26 mouse cellular contexts compared by ENCODE assay signal in the genomic region with DNA sequence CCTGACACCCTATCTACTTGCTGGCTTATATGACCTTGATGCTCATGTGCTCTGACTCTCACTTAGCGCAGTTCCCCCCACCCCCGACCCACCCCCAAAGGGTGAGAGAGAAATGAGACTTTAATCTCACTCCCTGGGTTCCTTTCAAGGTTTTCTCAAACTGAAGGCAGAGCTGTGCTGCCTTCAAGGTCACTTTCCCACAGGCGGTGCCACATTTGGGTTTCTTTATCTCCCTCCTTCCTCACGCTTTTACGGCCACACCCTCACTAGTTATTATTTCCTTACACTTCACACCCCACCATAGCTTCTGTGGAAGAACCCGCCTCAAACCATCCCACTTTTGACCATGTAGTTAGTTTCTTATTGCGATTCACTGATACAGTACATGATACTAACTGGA.
"Had no signal": no experiment of that assay in that cellular context is flagged by ENCODE, and none has a peak within 500 bp of the region (broad histone marks: within the 10 kb centered on the region; RNA-seq: fewer than 3 reads in every experiment).

No protein-coding gene starts in this region.

- H3K36me3 ChIP-seq: liver, embryonic 13.5 days; liver, embryonic 15.5 days; lung, embryonic 15.5 days; midbrain, embryonic 10.5 days; midbrain, embryonic 12.5 days; neural tube, embryonic 13.5 days; neural tube, embryonic 15.5 days; stomach, embryonic 15.5 days had no signal

- H3K9me3 ChIP-seq: liver, embryonic 13.5 days; liver, embryonic 15.5 days; lung, embryonic 15.5 days; midbrain, embryonic 10.5 days; midbrain, embryonic 12.5 days; neural tube, embryonic 13.5 days; neural tube, embryonic 15.5 days; stomach, embryonic 15.5 days had no signal

- H3K9ac ChIP-seq: liver, embryonic 13.5 days; liver, embryonic 15.5 days; liver, postnatal 0 days; lung, embryonic 15.5 days; midbrain, embryonic 12.5 days; neural tube, embryonic 13.5 days; neural tube, embryonic 15.5 days; stomach, embryonic 15.5 days had no signal

- H3K27ac ChIP-seq: liver, embryonic 13.5 days; liver, embryonic 15.5 days; lung, embryonic 15.5 days; macrophage; midbrain, embryonic 10.5 days; midbrain, embryonic 12.5 days; neural tube, embryonic 13.5 days; neural tube, embryonic 15.5 days; stomach, embryonic 15.5 days; stomach, postnatal 0 days had no signal

- H3K4me1 ChIP-seq: lung, embryonic 15.5 days; neural tube, embryonic 13.5 days; neural tube, embryonic 15.5 days; stomach, embryonic 15.5 days had no signal

- H3K27me3 ChIP-seq: liver, embryonic 13.5 days; liver, embryonic 15.5 days; lung, embryonic 15.5 days; midbrain, embryonic 12.5 days; neural tube, embryonic 13.5 days; neural tube, embryonic 15.5 days; stomach, embryonic 15.5 days had no signal

- H3K4me2 ChIP-seq: liver, embryonic 11.5 days; liver, embryonic 13.5 days; liver, embryonic 15.5 days; lung, embryonic 15.5 days; midbrain, embryonic 12.5 days; neural tube, embryonic 13.5 days; neural tube, embryonic 15.5 days; stomach, embryonic 15.5 days had no signal

- ATAC-seq: liver, postnatal 0 days; lung, postnatal 0 days; midbrain, embryonic 16.5 days had no signal

- DNase-seq: liver, embryonic 13.5 days; liver, postnatal 0 days; lung, adult 2 months; lung, postnatal 14 days; lung, postnatal 36 days; midbrain, embryonic 14.5 days; retina, postnatal 1 day; right cerebral cortex, adult 18-20 months; right cerebral cortex, postnatal 25 days; right cerebral cortex, postnatal 4 days; thymus, adult 2 months; thymus, postnatal 25 days; thymus, postnatal 4 days had no signal

- H3K4me3 ChIP-seq: liver, embryonic 13.5 days; liver, embryonic 15.5 days; lung, embryonic 15.5 days; midbrain, embryonic 10.5 days; midbrain, embryonic 12.5 days; myocyte; neural tube, embryonic 13.5 days; neural tube, embryonic 15.5 days; stomach, embryonic 15.5 days had no signal
